Mouse (Mus musculus) induced T-regulatory cell, adult 2 months (primary cell): Measurements from ENCODE around the gene Gtf2i.

Source experiments
- DNase-seq: peaks from one replicate; pipeline ENCODE4 v3.0.0-alpha.2; 2012; ENCODE audit warnings: low read depth

The Gtf2i gene

GRCm38 (mm10) chr5:134322355-134322754 lies 7.8 kb upstream of the Gtf2i start:
- no peak for DNase-seq

- DNase-seq: no peak
Measured at GRCm38 (mm10) chr5:134321699-134322098, 7.1 kb upstream of the Gtf2i start.

GRCm38 (mm10) chr5:134318903-134319302 lies 4.3 kb upstream of the Gtf2i start:
- no peak for DNase-seq

- no peak for DNase-seq
Measured at GRCm38 (mm10) chr5:134316721-134317120, 2.2 kb upstream of the Gtf2i start.

- peak; percentile 56 for DNase-seq
Measured at GRCm38 (mm10) chr5:134315623-134316350, 1.2 kb upstream of the Gtf2i start.

GRCm38 (mm10) chr5:134314068-134314674 lies 389 bp downstream of the Gtf2i start:
- DNase-seq: no peak

GRCm38 (mm10) chr5:134313451-134314067 lies 1.0 kb downstream of the Gtf2i start:
- peak; percentile 92 for DNase-seq

GRCm38 (mm10) chr5:134312691-134313450 lies 1.7 kb downstream of the Gtf2i start:
- DNase-seq: peak; percentile 49

- DNase-seq: no peak
Measured at GRCm38 (mm10) chr5:134311894-134312411, 2.6 kb downstream of the Gtf2i start.

- DNase-seq: no peak
Measured at GRCm38 (mm10) chr5:134310201-134310600, 4.4 kb downstream of the Gtf2i start.

GRCm38 (mm10) chr5:134309345-134309744 lies 5.2 kb downstream of the Gtf2i start:
- DNase-seq: no peak

GRCm38 (mm10) chr5:134304639-134305038 lies 9.9 kb downstream of the Gtf2i start:
- DNase-seq: no peak

GRCm38 (mm10) chr5:134295277-134296050 lies 19.1 kb downstream of the Gtf2i start:
- DNase-seq: no peak

- DNase-seq: no peak
Measured at GRCm38 (mm10) chr5:134294606-134295005, 20.0 kb downstream of the Gtf2i start.

- no peak for DNase-seq
Measured at GRCm38 (mm10) chr5:134291096-134291495, 23.5 kb downstream of the Gtf2i start.

GRCm38 (mm10) chr5:134289935-134290560 lies 24.5 kb downstream of the Gtf2i start:
- DNase-seq: no peak

- no peak for DNase-seq
Measured at GRCm38 (mm10) chr5:134288071-134288470, 26.5 kb downstream of the Gtf2i start.

- DNase-seq: no peak
Measured at GRCm38 (mm10) chr5:134284921-134285320, 29.6 kb downstream of the Gtf2i start.

- peak; percentile 81 for DNase-seq
Measured at GRCm38 (mm10) chr5:134282603-134283002, 32.0 kb downstream of the Gtf2i start.

GRCm38 (mm10) chr5:134282076-134282475 lies 32.5 kb downstream of the Gtf2i start:
- DNase-seq: peak; percentile 66

GRCm38 (mm10) chr5:134279371-134279770 lies 35.2 kb downstream of the Gtf2i start:
- no peak for DNase-seq
